Mouse (Mus musculus): ENCODE measurements around the gene Ficd. TPM values are rescaled to one million over a fixed set of nuclear protein-coding genes. Genes with fewer than 3 reads are reported as not detected.

Ficd gene
- polyA plus RNA-seq, 1 experiment from 2014 or later: 6.3 TPM

GRCm38 (mm10) chr5:113726618-113727017, 9.0 kb upstream of the Ficd start:
- H3K9ac ChIP-seq (replicated peaks; ENCODE audit: low read depth, low read length): no peak overlapping the region
- no peak for ATAC-seq (ENCODE audit: low read depth)
- H3K36me3 ChIP-seq (ENCODE audit: control insufficient read depth, insufficient read depth, low read length): no peaks in the 10 kb centered on the region
- H3K4me3 ChIP-seq (ENCODE audit: low read depth, low read length): no peak overlapping the region
- no peaks in the 10 kb centered on the region for H3K27me3 ChIP-seq (ENCODE audit: control insufficient read depth, insufficient read depth, low read length)
- 74% methylated on average over 6 of the region's 6 CpGs for WGBS
- no peak overlapping the region for H3K27ac ChIP-seq (ENCODE audit: low read depth, low read length)
- no peaks in the 10 kb centered on the region for H3K9me3 ChIP-seq (ENCODE audit: control insufficient read depth, low read length)
- H3K4me1 ChIP-seq (ENCODE audit: control insufficient read depth, insufficient read depth, low read length): peaks cover 6% of the 10 kb centered on the region; the same call in 1 of the 2 replicates
- no peak overlapping the region for H3K4me2 ChIP-seq (ENCODE audit: low read depth, low read length)

GRCm38 (mm10) chr5:113727238-113727637, 8.4 kb upstream of the Ficd start:
- no peaks in the 10 kb centered on the region for H3K27me3 ChIP-seq (ENCODE audit: control insufficient read depth, insufficient read depth, low read length)
- no peak for ATAC-seq (ENCODE audit: low read depth)
- H3K9me3 ChIP-seq (ENCODE audit: control insufficient read depth, low read length): no peaks in the 10 kb centered on the region
- H3K9ac ChIP-seq (replicated peaks; ENCODE audit: low read depth, low read length): no peak overlapping the region
- H3K36me3 ChIP-seq (ENCODE audit: control insufficient read depth, insufficient read depth, low read length): no peaks in the 10 kb centered on the region
- H3K4me1 ChIP-seq (ENCODE audit: control insufficient read depth, insufficient read depth, low read length): peaks cover 6% of the 10 kb centered on the region; the same call in 1 of the 2 replicates
- H3K4me2 ChIP-seq (ENCODE audit: low read depth, low read length): no peak overlapping the region
- H3K27ac ChIP-seq (ENCODE audit: low read depth, low read length): no peak overlapping the region
- no peak overlapping the region for H3K4me3 ChIP-seq (ENCODE audit: low read depth, low read length)
- 66% methylated on average over 12 of the region's 12 CpGs for WGBS

GRCm38 (mm10) chr5:113728011-113728410, 7.6 kb upstream of the Ficd start:
- Histone ChIP-seq H3K9me3 (ENCODE audit: control insufficient read depth, low read length) (no peaks in the 10 kb centered on the region), H3K36me3 (ENCODE audit: control insufficient read depth, insufficient read depth, low read length) (no peaks in the 10 kb centered on the region), H3K4me3 (ENCODE audit: low read depth, low read length) (no peak overlapping the region), H3K4me1 (ENCODE audit: control insufficient read depth, insufficient read depth, low read length) (peaks cover 6% of the 10 kb centered on the region; the same call in 1 of the 2 replicates), H3K27me3 (ENCODE audit: control insufficient read depth, insufficient read depth, low read length) (no peaks in the 10 kb centered on the region), H3K9ac (replicated peaks; ENCODE audit: low read depth, low read length) (no peak overlapping the region), H3K4me2 (ENCODE audit: low read depth, low read length) (no peak overlapping the region), H3K27ac (ENCODE audit: low read depth, low read length) (no peak overlapping the region)
- WGBS: 79% methylated on average over 7 of the region's 7 CpGs
- no peak for ATAC-seq (ENCODE audit: low read depth)

GRCm38 (mm10) chr5:113728691-113729090, 6.9 kb upstream of the Ficd start:
- no peak for ATAC-seq (ENCODE audit: low read depth)
- no peak overlapping the region for H3K4me2 ChIP-seq (ENCODE audit: low read depth, low read length)
- H3K9me3 ChIP-seq (ENCODE audit: control insufficient read depth, low read length): no peaks in the 10 kb centered on the region
- WGBS: 89% methylated on average over 7 of the region's 7 CpGs
- H3K27me3 ChIP-seq (ENCODE audit: control insufficient read depth, insufficient read depth, low read length): no peaks in the 10 kb centered on the region
- no peak overlapping the region for H3K4me3 ChIP-seq (ENCODE audit: low read depth, low read length)
- H3K9ac ChIP-seq (replicated peaks; ENCODE audit: low read depth, low read length): no peak overlapping the region
- H3K36me3 ChIP-seq (ENCODE audit: control insufficient read depth, insufficient read depth, low read length): no peaks in the 10 kb centered on the region
- no peak overlapping the region for H3K27ac ChIP-seq (ENCODE audit: low read depth, low read length)
- peaks cover 6% of the 10 kb centered on the region; the same call in 1 of the 2 replicates for H3K4me1 ChIP-seq (ENCODE audit: control insufficient read depth, insufficient read depth, low read length)

- H3K4me2 ChIP-seq (ENCODE audit: low read depth, low read length): no peak overlapping the region
- 0 out of 2 replicates have a peak overlapping the region, but pooled peaks have one; percentile 4 for H3K27ac ChIP-seq (ENCODE audit: low read depth, low read length)
- WGBS: 58% methylated on average over 7 of the region's 7 CpGs
- H3K36me3 ChIP-seq (ENCODE audit: control insufficient read depth, insufficient read depth, low read length): no peaks in the 10 kb centered on the region
- peaks cover 6% of the 10 kb centered on the region for H3K4me1 ChIP-seq (ENCODE audit: control insufficient read depth, insufficient read depth, low read length)
- H3K4me3 ChIP-seq (ENCODE audit: low read depth, low read length): no peak overlapping the region
- H3K9me3 ChIP-seq (ENCODE audit: control insufficient read depth, low read length): no peaks in the 10 kb centered on the region
- ATAC-seq (ENCODE audit: low read depth): no peak
- H3K9ac ChIP-seq (replicated peaks; ENCODE audit: low read depth, low read length): no peak overlapping the region
- H3K27me3 ChIP-seq (ENCODE audit: control insufficient read depth, insufficient read depth, low read length): no peaks in the 10 kb centered on the region
Measured at GRCm38 (mm10) chr5:113730641-113731121, 4.9 kb upstream of the Ficd start.

- Histone ChIP-seq H3K4me2 (ENCODE audit: low read depth, low read length) (no peak overlapping the region), H3K9ac (replicated peaks; ENCODE audit: low read depth, low read length) (no peak overlapping the region), H3K36me3 (ENCODE audit: control insufficient read depth, insufficient read depth, low read length) (no peaks in the 10 kb centered on the region), H3K9me3 (ENCODE audit: control insufficient read depth, low read length) (no peaks in the 10 kb centered on the region), H3K4me3 (ENCODE audit: low read depth, low read length) (no peak overlapping the region), H3K27me3 (ENCODE audit: control insufficient read depth, insufficient read depth, low read length) (no peaks in the 10 kb centered on the region), H3K4me1 (ENCODE audit: control insufficient read depth, insufficient read depth, low read length) (peaks cover 6% of the 10 kb centered on the region), H3K27ac (ENCODE audit: low read depth, low read length) (no peak overlapping the region)
- no peak for ATAC-seq (ENCODE audit: low read depth)
- WGBS: 91% methylated on average over 7 of the region's 7 CpGs
Measured at GRCm38 (mm10) chr5:113731174-113731573, 4.4 kb upstream of the Ficd start.

- H3K27ac ChIP-seq (ENCODE audit: low read depth, low read length): no peak overlapping the region
- no peak for ATAC-seq (ENCODE audit: low read depth)
- 27% methylated on average over 6 of the region's 6 CpGs for WGBS
Measured at GRCm38 (mm10) chr5:113732182-113732581, 3.4 kb upstream of the Ficd start.

GRCm38 (mm10) chr5:113734376-113734775, 1.2 kb upstream of the Ficd start:
- peaks cover 15% of the 10 kb centered on the region for H3K4me1 ChIP-seq (ENCODE audit: control insufficient read depth, insufficient read depth, low read length)
- no peaks in the 10 kb centered on the region for H3K27me3 ChIP-seq (ENCODE audit: control insufficient read depth, insufficient read depth, low read length)
- ATAC-seq (ENCODE audit: low read depth): no peak
- peaks cover 14% of the 10 kb centered on the region for H3K36me3 ChIP-seq (ENCODE audit: control insufficient read depth, insufficient read depth, low read length)
- no peak overlapping the region for H3K4me2 ChIP-seq (ENCODE audit: low read depth, low read length)
- no peaks in the 10 kb centered on the region for H3K9me3 ChIP-seq (ENCODE audit: control insufficient read depth, low read length)
- H3K9ac ChIP-seq (replicated peaks; ENCODE audit: low read depth, low read length): no peak overlapping the region; the same call in 1 of the 2 replicates
- WGBS: 78% methylated on average over 5 of the region's 5 CpGs
- H3K4me3 ChIP-seq (ENCODE audit: low read depth, low read length): no peak overlapping the region
- 0 out of 2 replicates have a peak overlapping the region, but pooled peaks have one; percentile 95 for H3K27ac ChIP-seq (ENCODE audit: low read depth, low read length)

More at GRCm38 (mm10) chr5:113732182-113732581, 3.4 kb upstream of the Ficd start:
- Histone ChIP-seq H3K9me3 (ENCODE audit: control insufficient read depth, low read length) (no peaks in the 10 kb centered on the region), H3K27me3 (ENCODE audit: control insufficient read depth, insufficient read depth, low read length) (no peaks in the 10 kb centered on the region), H3K4me2 (ENCODE audit: low read depth, low read length) (no peak overlapping the region), H3K9ac (replicated peaks; ENCODE audit: low read depth, low read length) (no peak overlapping the region), H3K36me3 (ENCODE audit: control insufficient read depth, insufficient read depth, low read length) (no peaks in the 10 kb centered on the region), H3K4me3 (ENCODE audit: low read depth, low read length) (no peak overlapping the region), H3K4me1 (ENCODE audit: control insufficient read depth, insufficient read depth, low read length) (peaks cover 15% of the 10 kb centered on the region)

GRCm38 (mm10) chr5:113735023-113735344, 619 bp upstream of the Ficd start:
- Histone ChIP-seq H3K4me2 (ENCODE audit: low read depth, low read length) (peak overlapping the region; percentile 70), H3K27ac (ENCODE audit: low read depth, low read length) (peak overlapping the region; percentile 95), H3K4me1 (ENCODE audit: control insufficient read depth, insufficient read depth, low read length) (peaks cover 15% of the 10 kb centered on the region), H3K9me3 (ENCODE audit: control insufficient read depth, low read length) (no peaks in the 10 kb centered on the region), H3K36me3 (ENCODE audit: control insufficient read depth, insufficient read depth, low read length) (peaks cover 20% of the 10 kb centered on the region), H3K9ac (replicated peaks; ENCODE audit: low read depth, low read length) (peak overlapping the region; percentile 50), H3K4me3 (ENCODE audit: low read depth, low read length) (peak overlapping the region; percentile 50), H3K27me3 (ENCODE audit: control insufficient read depth, insufficient read depth, low read length) (no peaks in the 10 kb centered on the region)
- 30% methylated on average over 7 of the region's 7 CpGs for WGBS
- ATAC-seq (ENCODE audit: low read depth): peak; percentile 41; the same call in 1 of the 2 replicates

All from neural tube, embryonic 14.5 days (tissue).